Mouse (Mus musculus): Measurements from ENCODE around the gene Lrrc26.
A peak's percentile ranks its signal among the peaks of the same experiment; 100 is the strongest.

Gene Lrrc26

GRCm38 (mm10) chr2:25293706-25294105, 4.0 kb downstream of the Lrrc26 start:
- DNase-seq (ENCODE audit: low read depth, low spot score) = no peak

GRCm38 (mm10) chr2:25297093-25297492, 7.4 kb downstream of the Lrrc26 start:
- no peak for DNase-seq (ENCODE audit: low read depth, low spot score)

GRCm38 (mm10) chr2:25298046-25298445, 8.3 kb downstream of the Lrrc26 start:
- DNase-seq (ENCODE audit: low read depth, low spot score) = no peak

GRCm38 (mm10) chr2:25303452-25303851, 13.7 kb downstream of the Lrrc26 start:
- DNase-seq (ENCODE audit: low read depth, low spot score) = no peak

- no peak for DNase-seq (ENCODE audit: low read depth, low spot score)
Observed at GRCm38 (mm10) chr2:25303931-25304656, 14.4 kb downstream of the Lrrc26 start.

GRCm38 (mm10) chr2:25304657-25305541, 15.2 kb downstream of the Lrrc26 start:
- no peak for DNase-seq (ENCODE audit: low read depth, low spot score)

GRCm38 (mm10) chr2:25305587-25306359, 16.1 kb downstream of the Lrrc26 start:
- no peak for DNase-seq (ENCODE audit: low read depth, low spot score)

- no peak for DNase-seq (ENCODE audit: low read depth, low spot score)
Observed at GRCm38 (mm10) chr2:25310180-25310579, 20.5 kb downstream of the Lrrc26 start.

- no peak for DNase-seq (ENCODE audit: low read depth, low spot score)
Observed at GRCm38 (mm10) chr2:25310969-25311368, 21.3 kb downstream of the Lrrc26 start.

GRCm38 (mm10) chr2:25311491-25311891, 21.8 kb downstream of the Lrrc26 start:
- DNase-seq (ENCODE audit: low read depth, low spot score) = no peak

- no peak for DNase-seq (ENCODE audit: low read depth, low spot score)
Observed at GRCm38 (mm10) chr2:25318119-25318966, 28.6 kb downstream of the Lrrc26 start.

GRCm38 (mm10) chr2:25318971-25319773, 29.5 kb downstream of the Lrrc26 start, which contains the start of gene Grin1:
Grin1 (minus strand) TSS chr2:25319187.
- no peak for DNase-seq (ENCODE audit: low read depth, low spot score)

GRCm38 (mm10) chr2:25320084-25320483, 30.4 kb downstream of the Lrrc26 start:
- DNase-seq (ENCODE audit: low read depth, low spot score) = no peak

GRCm38 (mm10) chr2:25326036-25326435, 36.3 kb downstream of the Lrrc26 start:
- DNase-seq (ENCODE audit: low read depth, low spot score) = no peak

GRCm38 (mm10) chr2:25328440-25328839, 38.7 kb downstream of the Lrrc26 start:
- peak; percentile 24 for DNase-seq (ENCODE audit: low read depth, low spot score)

- no peak for DNase-seq (ENCODE audit: low read depth, low spot score)
Observed at GRCm38 (mm10) chr2:25331470-25331869, 41.8 kb downstream of the Lrrc26 start.

- DNase-seq (ENCODE audit: low read depth, low spot score) = peak; percentile 99
Observed at GRCm38 (mm10) chr2:25332286-25333160, 42.8 kb downstream of the Lrrc26 start, which contains the start of gene Man1b1. Man1b1 (plus strand) TSS chr2:25332338.

- DNase-seq (ENCODE audit: low read depth, low spot score) = no peak
Observed at GRCm38 (mm10) chr2:25333569-25333968, 43.9 kb downstream of the Lrrc26 start.

- DNase-seq (ENCODE audit: low read depth, low spot score) = no peak
Observed at GRCm38 (mm10) chr2:25338303-25338702, 48.6 kb downstream of the Lrrc26 start.

Measured in c-Kit-negative CD71-positive TER-119-positive erythroid progenitor cells, embryonic 14.5 days (primary cell).